Mouse (Mus musculus) forebrain, embryonic 10.5 days (tissue): ENCODE data around the gene Acoxl. TPM values are rescaled to one million over a fixed set of nuclear protein-coding genes. Genes with fewer than 3 reads are reported as not detected.

Experiments
- DNase-seq: peaks from one replicate; pipeline ENCODE4 v3.0.0-alpha.2; 2017; ENCODE audit warnings: low spot score; ENCODE audit errors: extremely low spot score
- H3K27ac ChIP-seq: fragments of 300-500 bp; sonication (generic); 2 replicates; pipeline ENCODE4 v1.5.1; 2016; ENCODE audit warnings: mild to moderate bottlenecking
- H3K27me3 ChIP-seq: fragments of 300-500 bp; sonication (generic); 2 replicates; pipeline ENCODE4 v1.6.1; 2016; ENCODE audit warnings: mild to moderate bottlenecking; ENCODE audit not compliant: poor library complexity, severe bottlenecking
- H3K36me3 ChIP-seq: fragments of 300-500 bp; sonication (generic); replicated peaks from 2 replicates; pipeline ENCODE4 v1.6.1; 2016; ENCODE audit warnings: mild to moderate bottlenecking, moderate library complexity
- H3K4me1 ChIP-seq: fragments of 300-500 bp; sonication (generic); 2 replicates; pipeline ENCODE4 v1.6.1; 2016
- H3K4me3 ChIP-seq: fragments of 300-500 bp; sonication (generic); 2 replicates; pipeline ENCODE4 v1.5.1; 2016; ENCODE audit warnings: mild to moderate bottlenecking, moderate library complexity
- H3K9me3 ChIP-seq: fragments of 300-500 bp; sonication (generic); 2 replicates; pipeline ENCODE4 v1.6.1; 2016; ENCODE audit warnings: mild to moderate bottlenecking, moderate library complexity
- WGBS: fragments of 180-500 bp; shearing (Covaris S2); methylation state at CpG from one replicate; pipeline ENCODE4 v1.1.7; 2016; 5-methylcytosine and 5-hydroxymethylcytosine counted together
- polyA plus RNA-seq: library from polyadenylated mRNA; unstranded; fragments of >200 nt; fragmentation: Nextera tagmentation; extraction: Ambion mirVana; gene quantifications from 2 replicates; pipeline ENCODE4 v1.2.1, GENCODE M21; 2016

Acoxl gene
- polyA plus RNA-seq, 1 experiment from 2014 or later = 0.09 TPM

DNA sequence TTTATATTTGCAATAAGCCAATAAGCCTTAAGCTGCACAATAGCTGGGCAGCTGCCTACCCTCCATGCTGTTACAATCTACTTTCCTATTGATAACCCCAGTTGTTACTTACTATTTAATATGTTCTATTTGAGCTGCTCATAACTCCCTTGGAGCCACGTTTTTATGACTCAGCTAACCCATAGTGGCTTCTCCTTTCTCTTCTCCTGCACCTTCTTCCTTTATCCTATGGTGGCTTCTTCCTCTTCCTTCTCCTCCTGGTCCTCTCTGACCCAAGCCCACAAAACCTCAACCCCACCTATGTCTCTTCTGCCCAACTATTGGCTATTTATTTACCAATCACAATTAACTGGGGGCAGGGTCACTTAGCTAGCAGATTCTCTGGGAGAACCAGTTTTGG is 7.9 kb downstream of the Acoxl start:
- Histone ChIP-seq H3K27ac (no peak overlapping the region), H3K4me3 (no peak overlapping the region), H3K9me3 (no peaks in the 10 kb centered on the region), H3K36me3 (no peaks in the 10 kb centered on the region), H3K4me1 (no peaks in the 10 kb centered on the region), H3K27me3 (0 out of 2 replicates have a peak, but pooled peaks cover 2% of the 10 kb centered on the region)
- WGBS = 45% methylated on average over 1 of the region's 1 CpGs
- DNase-seq = no peak

DNA sequence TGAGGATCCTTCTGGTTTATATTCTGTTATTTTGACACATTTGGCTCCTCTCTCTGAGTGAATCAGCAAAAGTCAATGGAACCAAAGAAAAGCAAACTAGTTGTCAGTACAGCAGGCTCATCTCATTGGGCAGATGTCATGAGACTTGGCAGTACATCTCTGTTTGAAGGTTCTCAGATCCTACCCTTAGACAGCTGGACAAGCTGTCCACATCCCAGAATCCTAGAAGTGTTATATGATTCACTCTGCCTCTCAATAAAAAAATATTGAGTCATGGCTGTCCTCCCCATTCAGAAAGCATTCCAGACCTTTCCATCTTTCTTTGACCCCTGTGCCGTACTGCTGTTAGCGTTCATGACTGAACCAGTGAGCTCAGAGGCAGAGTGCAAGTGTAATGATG is 11.7 kb downstream of the Acoxl start:
- no peak overlapping the region for H3K27ac ChIP-seq
- H3K27me3 ChIP-seq = no peaks in the 10 kb centered on the region
- H3K4me3 ChIP-seq = no peak overlapping the region
- H3K9me3 ChIP-seq = no peaks in the 10 kb centered on the region
- H3K36me3 ChIP-seq = no peaks in the 10 kb centered on the region
- DNase-seq = no peak
- 92% methylated on average over 2 of the region's 2 CpGs for whole genome bisulfite sequencing
- no peaks in the 10 kb centered on the region for H3K4me1 ChIP-seq

DNA sequence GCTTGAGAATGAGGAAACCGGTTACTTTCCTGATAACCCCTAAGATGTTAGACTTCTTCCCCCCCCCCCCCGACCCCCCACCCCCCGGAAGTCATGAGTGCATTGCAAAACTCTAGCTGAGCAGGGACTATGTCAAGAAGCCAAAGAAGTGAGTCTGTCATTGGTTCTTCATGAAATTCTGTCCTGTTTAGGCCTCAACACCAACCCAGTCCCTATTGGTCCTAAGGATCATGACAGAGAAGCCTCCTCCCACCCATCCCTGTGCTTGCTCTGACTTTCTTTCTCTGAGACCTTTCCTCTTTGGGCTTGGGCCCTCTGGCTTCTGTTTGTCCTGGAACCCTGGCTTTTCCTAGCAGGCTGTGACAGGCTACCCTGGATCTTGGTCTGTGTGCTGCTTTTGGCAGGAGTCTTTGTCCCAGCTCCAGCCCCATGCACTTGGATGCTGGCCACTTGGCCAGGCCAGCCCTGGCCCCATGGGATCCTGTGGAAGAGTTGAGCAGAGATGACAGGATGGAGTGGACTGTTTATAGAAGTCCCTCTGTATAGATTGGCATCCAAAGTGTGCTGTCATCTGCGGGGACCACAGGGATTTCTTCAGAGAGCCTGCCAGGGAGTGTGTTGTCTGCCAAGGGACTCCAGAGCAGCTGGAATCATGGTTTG is 15.8 kb downstream of the Acoxl start:
- H3K36me3 ChIP-seq = no peaks in the 10 kb centered on the region
- no peak overlapping the region for H3K27ac ChIP-seq
- no peaks in the 10 kb centered on the region for H3K4me1 ChIP-seq
- H3K27me3 ChIP-seq = no peaks in the 10 kb centered on the region
- no peak overlapping the region for H3K4me3 ChIP-seq
- DNase-seq = no peak
- no peaks in the 10 kb centered on the region for H3K9me3 ChIP-seq
- WGBS = 66% methylated on average over 4 of the region's 4 CpGs

DNA sequence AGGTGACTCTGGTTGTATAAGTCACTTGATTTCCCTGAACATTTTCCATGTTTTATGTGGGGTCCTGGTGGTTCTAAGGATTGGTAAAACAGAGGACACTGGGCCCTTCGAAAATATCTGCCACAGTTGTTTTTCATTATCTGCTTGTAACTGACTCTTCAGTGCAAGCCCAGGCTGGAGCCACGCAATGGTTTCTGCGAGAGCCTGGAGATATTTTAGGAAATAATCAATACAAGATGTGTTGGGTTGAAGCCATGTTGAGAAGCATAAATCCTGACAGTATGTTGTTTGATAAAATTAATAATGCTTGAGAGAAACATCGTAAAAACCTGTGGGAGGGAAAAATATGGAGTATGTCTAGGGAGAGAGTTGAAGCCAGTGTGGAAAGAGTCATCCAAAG is 25.7 kb downstream of the Acoxl start:
- no peaks in the 10 kb centered on the region for H3K36me3 ChIP-seq
- H3K27me3 ChIP-seq = no peaks in the 10 kb centered on the region
- DNase-seq = no peak
- no peak overlapping the region for H3K4me3 ChIP-seq
- WGBS = 65% methylated on average over 4 of the region's 4 CpGs
- no peak overlapping the region for H3K27ac ChIP-seq
- H3K4me1 ChIP-seq = peaks cover 7% of the 10 kb centered on the region
- H3K9me3 ChIP-seq = no peaks in the 10 kb centered on the region

DNA sequence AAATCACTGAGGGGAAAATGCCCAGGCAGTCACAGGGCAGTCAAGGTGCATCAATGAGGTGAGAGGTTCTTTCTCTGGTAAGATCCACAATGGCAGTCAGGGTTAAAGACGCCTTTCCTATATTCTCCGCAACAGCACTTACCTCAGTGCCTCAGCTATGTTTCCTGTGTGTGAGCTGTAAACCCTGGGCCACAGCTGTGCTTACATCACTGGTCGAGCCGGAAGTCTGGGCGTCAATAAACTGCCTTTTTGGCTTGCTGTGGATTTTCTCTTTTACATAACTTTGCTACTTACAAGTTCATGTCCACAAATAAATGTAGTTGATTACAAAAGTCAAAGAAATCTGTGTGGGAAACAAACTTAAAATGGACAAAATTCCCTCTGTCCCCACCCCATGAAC is 42.4 kb downstream of the Acoxl start:
- Histone ChIP-seq H3K36me3 (no peaks in the 10 kb centered on the region), H3K4me3 (no peak overlapping the region), H3K4me1 (no peaks in the 10 kb centered on the region), H3K27ac (no peak overlapping the region), H3K9me3 (no peaks in the 10 kb centered on the region), H3K27me3 (no peaks in the 10 kb centered on the region)
- 94% methylated on average over 5 of the region's 5 CpGs for WGBS
- DNase-seq = no peak

DNA sequence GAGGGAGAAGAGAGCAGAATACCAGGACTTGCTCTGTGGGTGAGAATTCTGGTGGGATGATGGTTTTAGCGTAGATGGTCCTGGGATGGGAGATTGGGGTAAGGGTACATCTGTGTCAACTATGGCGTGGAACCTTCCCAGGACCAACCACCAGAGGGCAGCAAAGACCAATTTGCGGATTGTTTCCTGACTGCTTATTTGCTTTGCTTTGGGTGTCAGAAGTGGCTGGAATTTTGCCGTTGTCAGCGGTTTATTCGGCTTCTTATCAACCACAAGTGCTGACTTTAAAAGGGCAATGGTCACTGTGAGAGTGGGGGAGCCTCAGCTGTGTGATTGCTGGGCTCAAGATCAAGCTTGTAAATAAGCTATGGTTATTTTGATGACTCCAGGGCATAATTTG is 50.8 kb downstream of the Acoxl start:
- Histone ChIP-seq H3K4me3 (no peak overlapping the region), H3K27me3 (peaks cover 4% of the 10 kb centered on the region; the same call in 1 of the 2 replicates), H3K27ac (no peak overlapping the region), H3K9me3 (no peaks in the 10 kb centered on the region), H3K36me3 (no peaks in the 10 kb centered on the region), H3K4me1 (no peaks in the 10 kb centered on the region)
- 12% methylated on average over 6 of the region's 6 CpGs for WGBS
- peak; percentile 89 for DNase-seq

DNA sequence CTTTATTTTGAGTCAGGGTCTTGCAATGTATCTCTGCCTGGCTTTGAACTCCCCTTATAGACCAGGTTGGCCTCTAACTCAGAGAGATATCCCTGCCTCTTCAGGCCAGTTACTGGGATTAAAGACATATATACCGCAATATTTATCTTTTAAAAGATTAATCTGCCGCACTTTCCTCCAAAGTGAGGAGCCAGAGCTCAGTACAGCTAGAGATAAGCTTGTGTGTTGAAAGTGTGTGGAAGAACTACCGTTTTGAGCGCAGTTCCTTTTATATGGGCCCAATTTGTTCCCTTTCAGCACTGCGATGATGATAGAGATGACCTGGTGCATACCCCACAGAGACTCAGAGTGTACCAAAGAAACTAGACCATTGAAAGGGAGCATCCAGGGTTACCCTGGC is 51.3 kb downstream of the Acoxl start:
- Histone ChIP-seq H3K4me1 (0 out of 2 replicates have a peak, but pooled peaks cover 3% of the 10 kb centered on the region), H3K36me3 (no peaks in the 10 kb centered on the region), H3K4me3 (no peak overlapping the region), H3K27ac (no peak overlapping the region), H3K9me3 (no peaks in the 10 kb centered on the region), H3K27me3 (peaks cover 4% of the 10 kb centered on the region; the same call in 1 of the 2 replicates)
- DNase-seq = no peak
- 91% methylated on average over 5 of the region's 5 CpGs for WGBS

DNA sequence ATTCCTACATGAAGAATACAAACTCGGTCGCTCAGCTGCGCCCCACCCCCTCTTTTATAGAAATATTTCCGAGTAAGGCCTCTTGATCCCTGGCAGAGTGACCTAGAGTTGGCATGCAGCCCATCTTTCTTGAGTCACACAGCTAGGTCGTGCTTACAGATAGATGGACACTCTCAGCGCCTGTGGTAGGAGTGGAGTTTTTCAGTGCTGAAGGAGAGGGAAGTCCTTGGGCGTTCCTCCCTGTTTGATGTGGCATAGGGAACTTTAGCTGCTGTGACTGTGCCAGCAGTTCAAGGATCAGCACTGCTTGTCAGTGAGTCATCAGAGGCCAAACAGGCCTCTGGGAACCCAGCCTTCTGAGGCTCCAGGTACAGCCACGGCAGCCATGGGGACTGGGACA is 51.9 kb downstream of the Acoxl start:
- 86% methylated on average over 8 of the region's 8 CpGs for WGBS
- no peaks in the 10 kb centered on the region for H3K36me3 ChIP-seq
- H3K4me3 ChIP-seq = no peak overlapping the region

DNA sequence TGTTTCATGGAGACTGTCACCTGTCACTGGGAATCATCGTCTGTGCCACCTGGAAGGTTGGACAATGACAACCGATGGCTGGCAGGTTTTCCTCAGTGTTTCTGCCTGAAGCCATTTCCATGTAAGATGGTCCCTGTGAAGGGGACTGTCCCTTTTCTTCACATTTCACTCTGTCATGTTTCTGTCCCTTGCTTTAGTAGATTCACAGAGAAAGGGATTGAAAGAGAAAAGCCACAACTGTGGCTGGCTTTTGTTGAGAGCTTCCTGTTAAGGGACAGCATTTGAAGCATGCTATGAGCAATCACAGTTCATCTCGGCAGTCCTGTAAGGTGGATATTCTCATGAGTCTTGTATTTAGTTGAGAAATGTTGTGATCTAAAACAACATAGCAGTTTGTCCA is 52.4 kb downstream of the Acoxl start:
- peaks cover 4% of the 10 kb centered on the region; the same call in 1 of the 2 replicates for H3K27me3 ChIP-seq
- H3K9me3 ChIP-seq = no peaks in the 10 kb centered on the region
- H3K4me3 ChIP-seq = no peak overlapping the region
- no peak for DNase-seq
- H3K36me3 ChIP-seq = no peaks in the 10 kb centered on the region
- 0 out of 2 replicates have a peak, but pooled peaks cover 4% of the 10 kb centered on the region for H3K4me1 ChIP-seq
- H3K27ac ChIP-seq = no peak overlapping the region
- 84% methylated on average over 3 of the region's 3 CpGs for WGBS

More for the DNA sequence above, 51.9 kb downstream of the Acoxl start:
- H3K27me3 ChIP-seq = peaks cover 4% of the 10 kb centered on the region; the same call in 1 of the 2 replicates
- H3K4me1 ChIP-seq = 0 out of 2 replicates have a peak, but pooled peaks cover 4% of the 10 kb centered on the region
- H3K27ac ChIP-seq = no peak overlapping the region
- no peak for DNase-seq
- H3K9me3 ChIP-seq = no peaks in the 10 kb centered on the region

DNA sequence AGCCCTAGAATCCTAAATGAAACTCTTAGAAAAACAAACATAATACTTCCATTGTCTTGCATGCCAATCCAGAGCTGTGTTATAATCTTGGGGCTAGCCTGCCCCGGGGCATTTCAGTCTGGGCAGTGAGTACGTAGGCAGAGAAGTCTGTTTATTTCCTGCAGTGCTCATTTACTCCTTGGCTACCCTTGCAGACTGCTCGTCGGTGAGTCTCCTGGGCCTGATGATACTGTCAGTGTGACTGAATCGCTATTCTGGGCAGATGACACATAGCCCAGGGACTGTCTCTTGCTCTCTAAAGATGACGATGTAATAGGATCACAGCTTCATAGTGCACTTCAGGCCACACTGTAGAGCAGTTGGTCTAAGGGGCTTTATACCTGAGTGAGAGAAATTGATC is 56.2 kb downstream of the Acoxl start:
- Histone ChIP-seq H3K4me3 (no peak overlapping the region), H3K9me3 (no peaks in the 10 kb centered on the region), H3K4me1 (0 out of 2 replicates have a peak, but pooled peaks cover 7% of the 10 kb centered on the region), H3K27me3 (no peaks in the 10 kb centered on the region), H3K36me3 (no peaks in the 10 kb centered on the region), H3K27ac (no peak overlapping the region)
- WGBS = 59% methylated on average over 6 of the region's 6 CpGs
- DNase-seq = no peak

DNA sequence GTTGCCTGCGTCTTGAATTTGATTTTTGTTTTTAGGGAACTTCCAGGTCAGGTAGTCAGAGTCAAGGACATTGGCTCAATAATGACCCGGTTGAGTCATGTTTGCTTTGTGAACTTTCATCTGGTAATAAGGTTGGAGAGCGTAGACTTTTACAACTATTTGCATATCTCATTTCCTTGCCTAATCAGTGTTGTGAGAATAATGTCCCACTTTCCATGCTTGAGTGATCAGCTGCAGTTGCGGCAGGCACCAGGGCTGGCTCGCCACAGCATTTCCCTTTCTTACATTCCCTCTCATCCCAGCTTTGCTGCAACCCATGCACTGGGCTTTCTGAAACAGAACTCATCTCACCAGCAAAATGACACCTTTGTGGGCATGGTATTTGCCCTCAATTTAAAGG is 59.0 kb downstream of the Acoxl start:
- H3K27ac ChIP-seq = no peak overlapping the region
- H3K4me3 ChIP-seq = no peak overlapping the region
- DNase-seq = no peak
- H3K27me3 ChIP-seq = no peaks in the 10 kb centered on the region
- no peaks in the 10 kb centered on the region for H3K36me3 ChIP-seq
- no peaks in the 10 kb centered on the region for H3K9me3 ChIP-seq
- H3K4me1 ChIP-seq = 0 out of 2 replicates have a peak, but pooled peaks cover 7% of the 10 kb centered on the region
- WGBS = 72% methylated on average over 5 of the region's 5 CpGs

DNA sequence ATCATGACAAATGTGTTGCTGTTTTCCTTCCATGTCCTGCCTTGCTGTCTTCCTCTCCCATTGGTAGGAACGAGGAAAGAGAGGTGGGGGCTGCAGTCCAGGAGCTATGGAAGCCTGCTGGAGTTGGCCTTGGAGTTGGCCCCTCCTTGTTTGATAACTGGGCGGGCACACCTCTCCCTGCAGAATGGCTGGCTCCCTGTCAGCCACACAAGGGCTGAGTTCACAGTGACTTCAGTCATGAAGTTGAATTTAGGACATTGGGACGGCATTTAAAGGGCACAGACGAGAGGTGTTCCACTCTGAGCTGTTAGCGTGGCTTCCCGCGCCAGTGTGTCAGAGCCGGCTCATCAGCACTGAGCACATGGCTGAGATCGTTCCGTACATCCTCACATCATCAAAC is 66.2 kb downstream of the Acoxl start:
- no peak overlapping the region for H3K4me3 ChIP-seq
- H3K9me3 ChIP-seq = no peaks in the 10 kb centered on the region
- no peaks in the 10 kb centered on the region for H3K36me3 ChIP-seq
- H3K4me1 ChIP-seq = peaks cover 54% of the 10 kb centered on the region
- WGBS = 89% methylated on average over 10 of the region's 10 CpGs
- DNase-seq = no peak
- H3K27me3 ChIP-seq = peaks cover 22% of the 10 kb centered on the region; the same call in 1 of the 2 replicates
- H3K27ac ChIP-seq = peak overlapping the region; percentile 13; the same call in 1 of the 2 replicates

DNA sequence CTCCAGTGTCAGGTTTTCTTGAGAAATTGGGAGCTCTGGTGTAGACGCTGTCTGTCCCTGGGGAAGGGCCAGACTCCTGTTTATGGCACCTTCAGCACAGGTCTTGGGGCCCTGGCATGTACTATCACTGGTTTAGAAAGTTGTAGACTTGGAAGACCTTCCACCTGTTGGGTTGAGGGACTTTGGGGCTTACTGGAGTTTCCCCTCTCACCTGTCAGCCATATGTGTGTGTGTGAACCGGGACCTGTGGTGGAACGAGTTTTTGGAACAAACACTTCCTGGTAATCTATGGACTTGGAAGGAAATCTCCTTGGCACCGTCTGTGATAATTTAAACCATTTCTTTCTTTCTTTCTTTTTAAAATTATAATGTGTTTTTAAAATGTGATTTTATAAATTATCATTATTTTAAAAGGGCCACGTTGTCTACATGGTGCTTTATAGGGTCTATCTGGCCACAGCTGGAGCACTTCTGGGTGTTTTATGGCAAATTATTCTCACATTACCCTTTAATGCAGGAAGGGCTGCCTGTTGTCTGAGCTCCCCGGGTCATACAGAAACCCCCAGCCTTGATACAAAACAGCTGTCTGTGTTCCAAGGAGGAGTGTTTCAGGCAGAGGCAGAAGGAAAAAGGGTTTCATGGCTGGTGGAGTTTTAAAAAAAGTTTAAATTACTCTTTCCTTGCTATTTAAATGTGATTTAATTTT is 68.5 kb downstream of the Acoxl start:
- no peak for DNase-seq
- no peaks in the 10 kb centered on the region for H3K36me3 ChIP-seq
- peaks cover 22% of the 10 kb centered on the region; the same call in 1 of the 2 replicates for H3K27me3 ChIP-seq
- H3K4me1 ChIP-seq = peaks cover 54% of the 10 kb centered on the region
- 39% methylated on average over 6 of the region's 6 CpGs for WGBS
- no peak overlapping the region; the same call in 1 of the 2 replicates for H3K4me3 ChIP-seq
- no peaks in the 10 kb centered on the region for H3K9me3 ChIP-seq
- peak overlapping the region; percentile 71 for H3K27ac ChIP-seq
